Mouse (Mus musculus): ENCODE results near the gene Magoh.

GRCm38 (mm10) chr4:107858995-107859394 is 20.6 kb upstream of the Magoh start:
- TF ChIP-seq CHD1 (IDR thresholded peaks at IDR 0.05; ENCODE audit: low read depth, low read length) = no peak
- TF ChIP-seq CTCF (conservative IDR thresholded peaks at IDR 0.05 in 1 of 2, IDR thresholded peaks at IDR 0.05 in 1 of 2; ENCODE audit: low read depth in 2 of 2, low read length in 2 of 2) = no peak
- no peak for TF ChIP-seq HCFC1 (IDR thresholded peaks at IDR 0.05; ENCODE audit: low read depth, low read length)
- TF ChIP-seq ZC3H11A (IDR thresholded peaks at IDR 0.05; ENCODE audit: low read depth, low read length) = no peak
- TF ChIP-seq POLR2A (IDR thresholded peaks at IDR 0.05; ENCODE audit: low read depth, low read length) = no peak
- TF ChIP-seq USF1 (IDR thresholded peaks at IDR 0.05; ENCODE audit: low read depth, low read length) = no peak
- TF ChIP-seq MAFK (IDR thresholded peaks at IDR 0.05; ENCODE audit: insufficient replicate concordance, low read length) = no peak
- no peak for TF ChIP-seq ZNF384 (IDR thresholded peaks at IDR 0.05; ENCODE audit: low read depth, low read length)
- no peak for TF ChIP-seq CHD2 (IDR thresholded peaks at IDR 0.05; ENCODE audit: low read length)
- TF ChIP-seq GABPA (IDR thresholded peaks at IDR 0.05; ENCODE audit: insufficient replicate concordance, low read depth, low read length) = no peak
